ENCODE assay signal across 12 mouse cellular contexts in the genomic region with DNA sequence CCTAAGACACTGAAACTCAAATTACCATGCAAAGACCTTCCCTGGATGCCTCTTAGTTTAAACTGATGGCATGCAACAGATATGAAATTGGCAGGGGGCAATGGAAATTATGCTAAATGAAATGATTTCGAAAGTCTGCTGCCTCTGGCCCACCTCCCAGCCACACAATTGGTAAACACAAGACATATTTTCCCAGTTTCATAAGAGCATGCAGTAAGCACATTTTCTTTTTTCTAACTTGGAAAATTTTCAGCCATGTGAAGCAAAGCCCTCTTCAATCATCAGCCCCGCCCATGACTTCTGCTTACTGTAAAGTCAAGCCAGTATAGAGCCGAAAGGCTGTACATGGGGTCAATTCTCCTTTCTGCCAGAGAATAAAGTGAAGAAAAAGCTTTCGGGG. TPM values are rescaled to one million over a fixed set of nuclear protein-coding genes. Genes with fewer than 3 reads are reported as not detected.
DNase-seq lines count a peak whose midpoint lies in the region; ATAC-seq and TF ChIP-seq lines count a peak whose summit lies in the region.
"Had no signal": no experiment of that assay in that cellular context is flagged by ENCODE, and none has a peak within 500 bp of the region (broad histone marks: within the 10 kb centered on the region; RNA-seq: fewer than 3 reads in every experiment).

No protein-coding gene starts in this region.

- H3K9me3 ChIP-seq in hindbrain, postnatal 0 days (ENCODE audit: low read length) = no peaks in the 10 kb centered on the region
- H3K9me3 ChIP-seq: intestine, embryonic 15.5 days; liver, embryonic 13.5 days had no signal

- H3K4me1 ChIP-seq in embryonic fibroblast, embryonic 13.5 days (ENCODE audit: control insufficient read depth, insufficient read depth, low read length) = no peaks in the 10 kb centered on the region
- no peaks in the 10 kb centered on the region for H3K4me1 ChIP-seq in hindbrain, postnatal 0 days (ENCODE audit: insufficient read depth, low read length)
- H3K4me1 ChIP-seq: intestine, embryonic 15.5 days had no signal

- H3K27me3 ChIP-seq in hindbrain, postnatal 0 days (ENCODE audit: insufficient read depth, low read length) = no peaks in the 10 kb centered on the region
- H3K27me3 ChIP-seq: intestine, embryonic 15.5 days; liver, embryonic 13.5 days; Patski had no signal

- DNase-seq in heart, adult 11 months = peak; percentile 96
- DNase-seq in heart, postnatal 36 days = no peak
- DNase-seq in adipocyte (ENCODE audit: low spot score) = peak; percentile 94
- peak; percentile 57 for DNase-seq in lung, postnatal 14 days
- DNase-seq in hindbrain, postnatal 0 days (ENCODE audit: low spot score) = no peak
- no peak for DNase-seq in embryo, embryonic 10.5 days (ENCODE audit: low spot score)
- DNase-seq: cerebellum, adult 9-10 months; liver, embryonic 13.5 days; midbrain, embryonic 14.5 days had no signal

- no peak overlapping the region for H3K4me3 ChIP-seq in embryonic fibroblast, embryonic 13.5 days (ENCODE audit: insufficient read depth, low read length)
- no peak overlapping the region for H3K4me3 ChIP-seq in hindbrain, postnatal 0 days (ENCODE audit: low read length)
- H3K4me3 ChIP-seq: intestine, embryonic 15.5 days; liver, embryonic 13.5 days had no signal

- no peak for TF ChIP-seq POLR2A in embryonic fibroblast, embryonic 13.5 days (IDR thresholded peaks at IDR 0.05; ENCODE audit: low read depth, low read length)

- intact Hi-C loops in heart, postnatal 36 days (cut with DNase I) = no loop called here

- no peak for ATAC-seq in hindbrain, postnatal 0 days
- ATAC-seq: intestine, embryonic 15.5 days; Patski had no signal

- H3K27ac ChIP-seq in embryonic fibroblast, embryonic 13.5 days (ENCODE audit: insufficient read depth, low read length) = peak overlapping the region; percentile 76
- no peak overlapping the region for H3K27ac ChIP-seq in hindbrain, postnatal 0 days
- H3K27ac ChIP-seq: intestine, embryonic 15.5 days; liver, embryonic 13.5 days had no signal

- H3K36me3 ChIP-seq in hindbrain, postnatal 0 days (ENCODE audit: insufficient read depth, low read length) = no peaks in the 10 kb centered on the region; the same call in 1 of the 2 replicates
- H3K36me3 ChIP-seq: intestine, embryonic 15.5 days had no signal

- WGBS in hindbrain, postnatal 0 days = 85% methylated on average over 4 of the region's 4 CpGs

- TF ChIP-seq CTCF in embryonic fibroblast, embryonic 13.5 days (IDR thresholded peaks at IDR 0.05; ENCODE audit: borderline replicate concordance, insufficient read depth, low read length) = no peak
- no peak for TF ChIP-seq CTCF in hindbrain, postnatal 0 days (IDR thresholded peaks at IDR 0.05; ENCODE audit: low read depth)

- no peak overlapping the region for H3K9ac ChIP-seq in hindbrain, postnatal 0 days (replicated peaks; ENCODE audit: low read length)
- H3K9ac ChIP-seq: intestine, embryonic 15.5 days; liver, embryonic 13.5 days had no signal

- no peak overlapping the region for H3K4me2 ChIP-seq in hindbrain, postnatal 0 days (ENCODE audit: low read depth, low read length)
- H3K4me2 ChIP-seq: intestine, embryonic 15.5 days; liver, embryonic 13.5 days had no signal

RNA-seq across cellular contexts. Expression of gene Abca1, which starts 51.5 kb away (rescaled TPM):
- 10 to 100 TPM; 24.6 to 26.3 TPM for total RNA-seq in heart, postnatal 36 days (2021)
- 15.7 and 20.4 TPM in 2 replicates for polyA plus RNA-seq in embryonic fibroblast, embryonic 13.5 days (2011; ENCODE audit: insufficient read length, low read depth, missing spikeins)
- total RNA-seq in hindbrain, postnatal 0 days (2014; rRNA removed) = 43.5 and 49.5 TPM in 2 replicates
- polyA plus RNA-seq in hindbrain, postnatal 0 days (2015; fragmentation: Nextera tagmentation; extraction: Ambion mirVana) = 8.8 TPM in 2 replicates

Comparison
In these comparisons a context has a peak if more than half of its experiments do, and no peak if none do; other contexts are left out.
1. DNase-seq: peak in heart, adult 11 months (single experiment), adipocyte (single experiment) and lung, postnatal 14 days (single experiment); none in heart, postnatal 36 days (0 of 2), hindbrain, postnatal 0 days (single experiment) and embryo, embryonic 10.5 days (single experiment).